25 mouse cellular contexts compared by ENCODE assay signal in genomic region chr9:92511696-92512095, GRCm38 (mm10).
"Had no signal": no experiment of that assay in that cellular context is flagged by ENCODE, and none has a peak within 500 bp of the region (broad histone marks: within the 10 kb centered on the region; RNA-seq: fewer than 3 reads in every experiment).

No protein-coding gene starts in this region.

- H3K9ac ChIP-seq: heart, embryonic 13.5 days; heart, embryonic 15.5 days; hindbrain, embryonic 13.5 days; hindbrain, embryonic 15.5 days; limb, embryonic 13.5 days; limb, embryonic 15.5 days; liver, embryonic 12.5 days; liver, embryonic 14.5 days had no signal

- H3K27ac ChIP-seq: heart, adult 2 months; heart, embryonic 13.5 days; heart, embryonic 15.5 days; hindbrain, embryonic 13.5 days; hindbrain, embryonic 15.5 days; hindbrain, postnatal 0 days; layer of hippocampus, adult 2 months; left cerebral cortex, adult 2 months; limb, embryonic 13.5 days; limb, embryonic 15.5 days; liver, embryonic 12.5 days; liver, embryonic 14.5 days had no signal

- H3K4me3 ChIP-seq: heart, adult 2 months; heart, embryonic 13.5 days; heart, embryonic 15.5 days; hindbrain, embryonic 13.5 days; hindbrain, embryonic 15.5 days; layer of hippocampus, adult 2 months; left cerebral cortex, adult 2 months; limb, embryonic 13.5 days; limb, embryonic 15.5 days; liver, embryonic 12.5 days had no signal

- DNase-seq: gastrocnemius, postnatal 14 days; gastrocnemius, postnatal 36 days; heart, adult 11 months; heart, adult 2 months; heart, postnatal 14 days; heart, postnatal 36 days; kidney, adult 11 months; kidney, adult 8-10 months; kidney, postnatal 10 days; kidney, postnatal 25 days; kidney, postnatal 4 days; left cerebral cortex, postnatal 4 days had no signal

- H3K4me2 ChIP-seq: heart, embryonic 11.5 days; heart, embryonic 13.5 days; heart, embryonic 15.5 days; hindbrain, embryonic 13.5 days; hindbrain, embryonic 15.5 days; limb, embryonic 13.5 days; limb, embryonic 15.5 days; liver, embryonic 12.5 days had no signal

- H3K27me3 ChIP-seq: heart, embryonic 13.5 days; heart, embryonic 15.5 days; hindbrain, embryonic 13.5 days; hindbrain, embryonic 15.5 days; limb, embryonic 13.5 days; limb, embryonic 15.5 days; liver, embryonic 12.5 days had no signal

- H3K9me3 ChIP-seq: heart, embryonic 13.5 days; heart, embryonic 15.5 days; hindbrain, embryonic 13.5 days; hindbrain, embryonic 15.5 days; limb, embryonic 15.5 days; liver, embryonic 12.5 days had no signal

- H3K4me1 ChIP-seq: heart, embryonic 13.5 days; heart, embryonic 15.5 days; hindbrain, embryonic 13.5 days; hindbrain, embryonic 15.5 days; limb, embryonic 15.5 days; liver, embryonic 12.5 days had no signal

- H3K36me3 ChIP-seq: heart, embryonic 13.5 days; heart, embryonic 15.5 days; hindbrain, embryonic 13.5 days; hindbrain, embryonic 15.5 days; limb, embryonic 13.5 days; limb, embryonic 15.5 days; liver, embryonic 12.5 days had no signal

- ATAC-seq: hindbrain, postnatal 0 days; intestine, embryonic 16.5 days; liver, embryonic 12.5 days had no signal
